Mouse (Mus musculus): ENCODE data around the gene Kcnc1.

GRCm38 (mm10) chr7:46433874-46434273 lies 37.6 kb downstream of the Kcnc1 start:
- no peak for TF ChIP-seq POLR2A (IDR thresholded peaks at IDR 0.05; ENCODE audit: borderline replicate concordance, extremely low read depth, insufficient read depth, insufficient read length, poor library complexity, severe bottlenecking)
- TF ChIP-seq CTCF (IDR thresholded peaks at IDR 0.05; ENCODE audit: borderline replicate concordance, extremely low read depth, insufficient read depth, insufficient read length), result no peak

Measured in brain, embryonic 14.5 days (tissue).